Mouse (Mus musculus) cortical plate, adult 2 months (tissue): ENCODE measurements at regions not wholly inside any gene's neighbourhood (a gene's known extent, or its start where the extent isn't known, plus 50 kb on each side); places are given as distances from the start of the nearest gene placed in this dataset.

ENCODE experiments used
- CTCF ChIP-seq: fragments of 200-500 bp; IDR thresholded peaks from 2 replicates; pipeline ENCODE4 v1.5.1; 2011; ENCODE audit warnings: mild to moderate bottlenecking, control low read depth, low read length; ENCODE audit not compliant: insufficient read depth; ENCODE audit errors: extremely low read depth
- POLR2A ChIP-seq: fragments of 200-500 bp; IDR thresholded peaks from 2 replicates; pipeline ENCODE4 v1.6.1; 2011; ENCODE audit warnings: mild to moderate bottlenecking, low read length, control low read depth; ENCODE audit not compliant: insufficient read depth; ENCODE audit errors: extremely low read depth

GRCm38 (mm10) chr10:17632959-17633674 lies 89.9 kb upstream of the Cited2 start:
- TF ChIP-seq POLR2A (no peak), CTCF (no peak)
